Mouse (Mus musculus) colon, adult 2 months (tissue): ENCODE results near the gene BC004004. TPM values are rescaled to one million over a fixed set of nuclear protein-coding genes. Genes with fewer than 3 reads are reported as not detected.

Source experiments
- polyA plus RNA-seq: library from polyadenylated mRNA; depleted of rRNA; stranded (reverse); fragments of >200 nt; gene quantifications from 2 replicates; pipeline ENCODE4 v1.2.3, GENCODE M21; 2012; rRNA removed

Gene BC004004
- 44.6 and 48.0 TPM in 2 replicates for polyA plus RNA-seq

GRCm38 (mm10) chr17:29268682-29269348 is at the start of gene BC004004:
BC004004 (plus strand) TSS chr17:29268788.

GRCm38 (mm10) chr17:29237772-29238420 is 30.7 kb upstream of the BC004004 start, which contains the start of gene Cpne5:
Cpne5 (minus strand) TSS chr17:29238167.

GRCm38 (mm10) chr17:29263840-29264633 is 4.6 kb upstream of the BC004004 start, which contains the start of gene Ppil1:
Ppil1 (minus strand) TSS chr17:29264186.

DNA sequence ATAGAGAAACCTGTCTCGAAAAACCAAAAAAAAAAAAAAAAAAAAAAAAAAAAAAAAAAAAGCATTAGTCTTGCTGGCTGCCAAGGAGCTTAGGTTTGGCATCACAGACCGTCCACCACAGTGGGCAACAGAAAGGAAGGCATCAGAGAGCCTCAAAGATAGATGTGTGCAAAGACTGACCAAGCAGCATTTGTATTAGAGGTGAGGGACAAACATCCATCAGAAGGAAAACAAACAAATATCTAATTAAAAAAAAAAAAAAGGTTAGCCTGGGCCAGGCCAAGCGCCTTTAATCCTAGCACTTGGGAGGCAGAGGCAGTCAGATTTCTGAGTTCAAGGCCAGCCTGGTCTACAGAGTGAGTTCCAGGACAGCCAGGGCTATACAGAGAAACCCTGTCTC is 48.8 kb downstream of the BC004004 start, which contains the start of gene Pi16:
Gene Pi16 (plus strand): TSS at position 301 of the 400 bp plus-strand sequence.

GRCm38 (mm10) chr17:29347645-29348256 is 79.2 kb downstream of the BC004004 start, which contains the start of gene Mtch1:
Mtch1 (minus strand) TSS chr17:29347934.

DNA sequence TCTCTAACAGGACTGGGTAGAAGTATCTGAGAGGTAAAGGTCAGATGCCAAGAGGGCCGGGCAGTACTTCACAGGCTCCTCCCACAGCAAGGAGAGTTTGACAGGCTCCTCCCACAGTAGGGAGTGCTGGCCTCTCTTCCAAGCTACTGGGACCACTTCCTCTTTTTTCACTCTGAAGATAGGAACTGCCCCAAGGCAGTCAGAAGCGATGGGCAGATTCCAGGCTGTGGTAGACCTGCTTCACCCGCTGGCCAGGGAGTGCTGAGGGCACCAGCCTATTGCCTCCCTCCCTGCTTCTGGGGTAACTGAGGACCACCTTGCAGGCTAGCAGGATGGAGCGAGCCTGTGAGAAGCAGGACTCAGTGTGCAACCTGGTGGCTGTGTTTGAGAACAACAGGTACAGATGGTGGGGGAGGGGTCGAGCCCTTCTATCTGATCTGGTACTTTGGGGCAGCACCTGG is 92.2 kb downstream of the BC004004 start, which contains the start of gene Fgd2:
Gene Fgd2 (plus strand): TSS at position 154 of the 461 bp plus-strand sequence.

Other genes with a start within 250 kb of the BC004004 start
- 116 and 149 TPM in 2 replicates for gene Srsf3, start 236.2 kb upstream of the BC004004 start, polyA plus RNA-seq
- 192 and 201 TPM in 2 replicates for gene Cdkn1a, start 177.8 kb upstream of the BC004004 start, polyA plus RNA-seq
- 0.31 and 0.57 TPM in 2 replicates for gene Rab44, start 154.6 kb upstream of the BC004004 start, polyA plus RNA-seq
- 0.98 and 1.3 TPM in 2 replicates for gene Cpne5, start 30.6 kb upstream of the BC004004 start, polyA plus RNA-seq
- gene Ppil1, start 4.6 kb upstream of the BC004004 start, polyA plus RNA-seq = 29.6 and 37.0 TPM in 2 replicates
- 14.7 and 15.9 TPM in 2 replicates for gene Pi16, start 48.9 kb downstream of the BC004004 start, polyA plus RNA-seq
- gene Mtch1, start 79.1 kb downstream of the BC004004 start, polyA plus RNA-seq = 414 and 524 TPM in 2 replicates
- gene Fgd2, start 92.1 kb downstream of the BC004004 start, polyA plus RNA-seq = 24.1 and 33.0 TPM in 2 replicates
- 22.6 and 27.9 TPM in 2 replicates for gene Pim1, start 222.0 kb downstream of the BC004004 start, polyA plus RNA-seq